Mouse (Mus musculus): ENCODE results near the gene BC029722. TPM values are rescaled to one million over a fixed set of nuclear protein-coding genes. Genes with fewer than 3 reads are reported as not detected.

The BC029722 gene
- polyA plus RNA-seq (2012; rRNA removed) = 73.4 and 100 TPM in 2 replicates

DNA sequence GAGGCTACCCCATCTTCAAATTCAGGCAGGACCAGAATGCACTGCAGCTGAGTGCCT is at the start of gene BC029722:
Gene BC029722, minus strand, starts transcription at position 35 of the 57 bp plus-strand sequence.

GRCm38 (mm10) chr2:155834732-155835131 is 15.5 kb upstream of the BC029722 start, which contains the start of gene Fam83c:
Fam83c (minus strand) TSS chr2:155834854.

GRCm38 (mm10) chr2:155826630-155827424 is 7.6 kb upstream of the BC029722 start, which contains the start of gene Eif6:
Eif6 (minus strand) TSS chr2:155826925.

GRCm38 (mm10) chr2:155774927-155775684 is 44.1 kb downstream of the BC029722 start, which contains the start of gene Mmp24:
Mmp24 (plus strand) TSS chr2:155775342.

Other genes with a start within 250 kb of the BC029722 start
- gene Gss, start 226.6 kb downstream of the BC029722 start, polyA plus RNA-seq (2012; rRNA removed) = 22.9 and 32.6 TPM in 2 replicates
- gene Myh7b, start 208.2 kb downstream of the BC029722 start, polyA plus RNA-seq (2012; rRNA removed) = 0.53 and 0.97 TPM in 2 replicates
- 212 and 229 TPM in 2 replicates for gene Trpc4ap, start 127.0 kb downstream of the BC029722 start, polyA plus RNA-seq (2012; rRNA removed)
- 79.8 and 160 TPM in 2 replicates for gene Edem2, start 90.0 kb downstream of the BC029722 start, polyA plus RNA-seq (2012; rRNA removed)
- gene Gm17581, start 83.6 kb downstream of the BC029722 start, polyA plus RNA-seq (2012; rRNA removed) = not detected in 2 replicates
- 11.7 and 14.6 TPM in 2 replicates for gene Procr, start 68.3 kb downstream of the BC029722 start, polyA plus RNA-seq (2012; rRNA removed)
- 0.24 and 0.25 TPM in 2 replicates for gene Mmp24, start 44.1 kb downstream of the BC029722 start, polyA plus RNA-seq (2012; rRNA removed)
- gene Eif6, start 7.5 kb upstream of the BC029722 start, polyA plus RNA-seq (2012; rRNA removed) = 144 and 153 TPM in 2 replicates
- gene Fam83c, start 15.4 kb upstream of the BC029722 start, polyA plus RNA-seq (2012; rRNA removed) = 0.03 TPM in 1 of 2 replicates, not detected in the other
- gene Uqcc1, start 110.9 kb upstream of the BC029722 start, polyA plus RNA-seq (2012; rRNA removed) = 16.7 and 23.2 TPM in 2 replicates
- not detected in 2 replicates for gene Gm15557, start 121.3 kb upstream of the BC029722 start, polyA plus RNA-seq (2012; rRNA removed)
- 0.85 and 0.87 TPM in 2 replicates for gene Gdf5, start 125.9 kb upstream of the BC029722 start, polyA plus RNA-seq (2012; rRNA removed)
- 12.7 and 14.5 TPM in 2 replicates for gene Cep250, start 137.0 kb upstream of the BC029722 start, polyA plus RNA-seq (2012; rRNA removed)
- 1.3 and 1.9 TPM in 2 replicates for gene 6430550D23Rik, start 188.6 kb upstream of the BC029722 start, polyA plus RNA-seq (2012; rRNA removed)
- gene Ergic3, start 188.6 kb upstream of the BC029722 start, polyA plus RNA-seq (2012; rRNA removed) = 340 and 531 TPM in 2 replicates
- 0.69 and 2.6 TPM in 2 replicates for gene Fer1l4, start 233.5 kb upstream of the BC029722 start, polyA plus RNA-seq (2012; rRNA removed)
- 3.5 and 4.3 TPM in 2 replicates for gene Spag4, start 245.7 kb upstream of the BC029722 start, polyA plus RNA-seq (2012; rRNA removed)